Mouse (Mus musculus) G1E (cell line): ENCODE data around the gene Cnn2.

ENCODE experiments used
- CTCF ChIP-seq: IDR thresholded peaks from 2 replicates; pipeline ENCODE4 v1.5.1; 2012; ENCODE audit warnings: low read depth, low read length, inconsistent platforms, mixed read lengths
- TAL1 ChIP-seq: conservative IDR thresholded peaks from 2 replicates; pipeline ENCODE4 v1.6.1; 2012; ENCODE audit warnings: low read depth, low read length, inconsistent platforms, mixed read lengths

DNA sequence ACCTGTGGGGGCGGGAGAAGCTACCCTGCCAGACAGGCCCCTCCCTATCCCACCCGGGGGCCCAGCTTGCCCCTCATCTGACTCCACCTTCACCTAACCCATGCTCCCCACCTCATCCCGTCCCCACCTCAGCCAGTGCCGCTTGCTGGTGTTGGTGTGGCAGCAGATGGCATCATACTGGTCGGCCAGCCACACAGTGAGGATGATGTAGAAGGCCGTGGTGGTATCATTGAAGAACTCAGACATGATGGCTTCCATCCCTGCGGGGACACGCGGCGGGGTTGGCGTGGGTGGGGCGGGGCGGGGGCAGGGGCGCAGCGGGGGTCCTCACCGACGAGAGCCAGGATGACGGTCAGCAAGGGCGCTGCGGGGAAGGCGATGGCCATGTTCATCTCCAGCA lies 10.3 kb upstream of the Cnn2 start:
- TF ChIP-seq TAL1 (no peak), CTCF (no peak)
